Mouse (Mus musculus) kidney, postnatal 14 days (tissue): ENCODE data around the gene 1700025G04Rik.
A peak's percentile ranks its signal among the peaks of the same experiment; 100 is the strongest.

Experiments
- DNase-seq: peaks from one replicate; pipeline ENCODE4 v3.0.0; 2022; ENCODE audit warnings: mixed read lengths

1700025G04Rik gene

DNA sequence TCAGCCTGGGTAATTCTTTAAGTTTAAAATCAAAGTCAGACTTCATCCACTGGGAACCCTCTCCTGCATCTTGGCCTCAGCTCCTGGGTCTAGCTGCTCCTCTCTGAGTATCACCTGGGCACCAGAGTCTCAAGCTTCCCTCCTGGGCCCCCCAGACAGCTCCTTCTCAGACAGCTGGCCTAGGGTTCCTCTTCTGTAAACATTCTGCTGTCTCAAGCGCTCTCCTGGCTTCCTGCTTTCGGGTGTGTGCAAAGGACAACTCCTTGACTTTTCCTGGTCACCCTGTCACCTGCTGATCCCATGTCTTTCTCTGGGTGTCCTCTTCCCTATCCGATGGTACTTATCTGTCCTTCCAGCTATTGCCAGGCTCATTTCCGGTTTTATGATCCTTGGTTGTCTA lies 99.3 kb downstream of the 1700025G04Rik start:
- no peak for DNase-seq

- no peak for DNase-seq
Measured at GRCm38 (mm10) chr1:151988713-151989112, 101.2 kb downstream of the 1700025G04Rik start.

GRCm38 (mm10) chr1:151988066-151988465 lies 101.9 kb downstream of the 1700025G04Rik start:
- no peak for DNase-seq

DNA sequence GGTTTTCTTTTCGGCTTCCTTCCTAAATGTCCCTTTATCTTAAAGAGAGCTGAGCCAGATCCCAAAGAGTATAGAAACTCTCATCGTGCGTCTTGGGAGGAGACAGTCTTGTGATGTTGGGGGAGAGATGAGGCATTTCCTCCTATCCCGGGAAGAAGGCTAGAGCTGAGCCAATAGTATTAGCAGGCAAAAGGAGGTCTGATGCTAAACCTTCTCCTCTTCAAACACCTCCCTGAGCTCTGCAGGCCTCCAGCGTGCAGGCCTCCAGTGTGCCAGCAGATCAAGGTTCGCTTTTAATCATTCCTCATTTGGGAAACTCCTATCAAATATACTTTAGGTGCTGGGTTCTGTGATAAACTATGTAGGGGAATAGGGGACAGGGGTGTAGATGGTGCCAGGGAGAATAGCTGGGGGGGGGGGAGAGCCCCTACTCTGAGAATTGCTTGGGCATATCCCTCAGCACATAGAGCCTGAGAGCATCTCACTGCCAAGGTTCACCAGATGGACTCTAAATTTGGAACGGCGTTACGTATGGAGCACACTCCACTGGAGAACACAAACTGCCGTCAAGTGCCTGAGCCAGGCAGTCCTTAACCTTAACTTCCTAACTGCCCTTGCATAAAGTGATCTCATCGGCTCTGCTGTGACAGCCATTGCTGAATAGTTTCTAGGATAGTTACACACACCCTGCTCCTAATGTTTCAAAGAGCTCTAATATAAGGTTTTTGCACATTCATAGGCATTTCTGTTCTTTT lies 103.7 kb downstream of the 1700025G04Rik start:
- no peak for DNase-seq

- no peak for DNase-seq
Measured at GRCm38 (mm10) chr1:151985056-151985455, 104.9 kb downstream of the 1700025G04Rik start.

- DNase-seq = no peak
Measured at GRCm38 (mm10) chr1:151983991-151984390, 105.9 kb downstream of the 1700025G04Rik start.

GRCm38 (mm10) chr1:151980498-151980897 lies 109.4 kb downstream of the 1700025G04Rik start:
- no peak for DNase-seq

DNA sequence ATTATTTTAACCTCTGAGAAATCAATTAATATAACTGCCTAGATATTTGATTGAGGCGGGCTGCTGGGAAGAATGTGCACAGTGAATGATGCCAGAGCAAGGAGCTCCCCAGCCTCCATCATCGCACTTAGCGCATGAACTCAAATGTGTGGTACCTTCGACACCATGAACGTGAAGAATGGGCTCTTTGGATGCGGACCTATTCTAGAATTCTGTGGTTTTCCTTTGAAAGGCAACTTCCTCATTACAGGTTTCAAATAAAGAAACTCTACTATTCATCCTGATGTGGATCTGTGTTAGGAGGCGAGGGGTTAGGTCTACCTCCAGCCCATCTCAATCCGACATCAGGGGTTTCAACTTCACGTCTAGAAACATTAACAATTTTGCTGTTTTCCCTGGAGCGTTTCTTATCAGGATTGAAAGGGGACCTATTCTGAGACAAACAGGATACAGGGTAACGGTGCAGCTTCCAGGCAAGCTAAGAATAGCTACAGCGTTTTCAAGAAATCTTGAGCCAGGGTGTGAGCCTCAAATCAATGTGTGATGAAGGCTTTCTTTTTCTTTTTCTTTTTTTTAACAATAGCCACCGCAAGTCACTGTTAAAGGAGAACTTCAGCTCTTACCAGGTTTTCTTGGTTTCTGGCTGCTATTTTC lies 110.0 kb downstream of the 1700025G04Rik start:
- DNase-seq = no peak

- no peak for DNase-seq
Measured at GRCm38 (mm10) chr1:151978751-151979150, 111.2 kb downstream of the 1700025G04Rik start.

DNA sequence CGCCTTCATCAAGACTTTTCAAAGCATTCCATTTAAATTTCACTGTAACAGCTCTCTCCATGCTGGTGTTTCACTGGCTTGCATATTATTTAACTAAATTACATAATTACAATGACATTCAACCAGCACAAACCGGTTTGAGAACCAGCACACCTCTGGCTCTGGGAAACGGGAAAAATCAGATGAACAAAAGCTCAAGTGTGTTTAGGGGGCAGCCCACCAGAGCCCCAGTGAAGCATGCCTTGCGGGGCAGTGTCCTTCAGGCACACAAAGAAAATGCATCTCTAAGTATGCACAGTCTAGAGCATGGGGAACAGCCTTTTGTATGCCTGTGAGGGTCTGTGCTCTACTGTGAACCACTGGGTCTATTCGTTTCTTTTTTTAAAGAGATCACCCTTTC lies 112.3 kb downstream of the 1700025G04Rik start:
- no peak for DNase-seq

DNA sequence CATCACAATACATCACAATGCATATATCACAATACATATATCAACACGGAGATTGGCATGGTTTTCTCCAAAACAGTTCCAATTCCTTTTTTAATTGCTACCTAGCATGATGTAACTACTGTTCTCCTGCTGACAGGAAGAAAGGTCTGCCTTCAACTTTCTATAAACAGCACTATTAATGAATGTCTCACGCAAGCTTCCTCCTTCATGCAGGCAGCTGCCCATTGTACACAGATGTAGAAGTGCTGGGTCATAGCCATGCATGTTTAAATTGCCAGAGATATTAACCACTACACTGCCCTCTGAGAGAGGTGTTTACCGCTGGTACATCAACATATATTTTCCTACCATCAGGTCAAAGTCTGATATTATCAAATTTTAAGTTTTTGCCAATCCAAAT lies 113.1 kb downstream of the 1700025G04Rik start:
- no peak for DNase-seq

- peak; percentile 31 for DNase-seq
Measured at GRCm38 (mm10) chr1:151975418-151976379, 114.2 kb downstream of the 1700025G04Rik start.

GRCm38 (mm10) chr1:151974887-151975286 lies 115.0 kb downstream of the 1700025G04Rik start:
- DNase-seq = no peak

- DNase-seq = no peak
Measured at GRCm38 (mm10) chr1:151974424-151974823, 115.5 kb downstream of the 1700025G04Rik start.

GRCm38 (mm10) chr1:151973110-151973700 lies 116.7 kb downstream of the 1700025G04Rik start:
- no peak for DNase-seq

DNA sequence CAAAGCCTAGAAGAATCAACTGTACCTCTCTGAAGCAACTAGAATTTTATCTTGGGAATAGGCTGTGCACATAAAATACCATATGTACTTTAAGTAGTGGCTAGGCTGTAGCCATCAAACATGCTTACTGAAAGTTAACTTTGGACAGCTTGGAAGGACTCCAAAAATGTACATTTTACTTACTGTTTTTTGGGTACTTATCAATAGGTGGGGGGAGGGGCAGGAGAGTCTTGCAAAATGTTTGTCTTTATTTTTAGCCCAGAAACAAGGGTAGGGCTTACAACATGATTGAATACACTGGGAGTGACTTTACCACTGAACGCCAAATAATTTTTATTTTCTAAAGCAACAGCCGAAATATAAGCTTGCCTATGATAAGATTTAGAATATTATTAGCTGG lies 118.3 kb downstream of the 1700025G04Rik start:
- no peak for DNase-seq

DNA sequence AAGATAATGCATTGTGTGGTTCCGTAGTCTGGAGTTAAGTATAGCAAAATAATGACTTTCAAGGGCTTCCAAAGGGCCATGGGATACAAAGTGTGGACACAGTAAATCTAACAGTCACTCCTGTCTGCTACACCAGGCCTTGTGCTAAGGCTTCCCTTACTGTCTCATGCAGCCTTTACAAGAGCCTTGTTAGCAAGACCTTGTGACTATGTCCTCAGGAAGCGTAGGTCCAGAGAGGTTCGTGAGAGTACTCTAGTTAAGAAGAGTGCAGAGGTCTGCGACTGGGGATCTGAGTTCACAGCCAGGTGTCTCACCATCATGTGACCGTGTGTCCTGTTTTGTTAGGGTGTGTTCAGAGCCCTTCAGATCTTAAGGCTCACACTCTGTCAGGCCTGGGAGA lies 121.8 kb downstream of the 1700025G04Rik start:
- no peak for DNase-seq

DNA sequence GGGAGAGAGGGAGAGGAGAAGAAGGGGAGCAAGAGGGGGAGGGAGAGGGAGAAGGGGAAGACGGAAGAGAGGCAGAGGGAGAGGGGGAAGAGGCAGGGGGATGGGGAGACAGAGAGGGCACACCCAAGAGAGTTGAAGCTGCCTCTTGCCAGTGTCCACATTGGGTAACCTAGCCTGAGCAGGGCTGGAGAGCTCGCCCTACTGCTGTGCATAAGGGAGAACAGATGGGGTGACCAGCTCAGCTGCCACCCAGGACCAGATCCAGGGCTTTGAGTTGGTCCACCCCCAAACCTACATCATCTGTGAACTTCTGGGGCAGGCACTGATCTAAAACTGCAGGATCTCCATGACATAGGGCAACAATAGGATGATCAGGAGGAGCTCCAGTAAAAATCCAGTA lies 125.1 kb downstream of the 1700025G04Rik start:
- DNase-seq = no peak

GRCm38 (mm10) chr1:151963248-151963647 lies 126.7 kb downstream of the 1700025G04Rik start:
- no peak for DNase-seq

- DNase-seq = no peak
Measured at GRCm38 (mm10) chr1:151962078-151962477, 127.8 kb downstream of the 1700025G04Rik start.

- peak; percentile 41 for DNase-seq
Measured at GRCm38 (mm10) chr1:151961204-151961603, 128.7 kb downstream of the 1700025G04Rik start.

- no peak for DNase-seq
Measured at GRCm38 (mm10) chr1:151959010-151959409, 130.9 kb downstream of the 1700025G04Rik start.

GRCm38 (mm10) chr1:151958442-151958841 lies 131.5 kb downstream of the 1700025G04Rik start:
- no peak for DNase-seq
